Mouse (Mus musculus): Measurements from ENCODE around the gene Incenp. TPM values are rescaled to one million over a fixed set of nuclear protein-coding genes. Genes with fewer than 3 reads are reported as not detected.

Incenp gene
- polyA plus RNA-seq, 1 experiment from 2014 or later: 43.4 TPM

- Histone ChIP-seq H3K4me2 (ENCODE audit: low read depth, low read length) (no peak overlapping the region), H3K4me3 (ENCODE audit: low read depth, low read length) (no peak overlapping the region), H3K27ac (ENCODE audit: low read depth) (no peak overlapping the region), H3K27me3 (ENCODE audit: insufficient read depth, low read length) (no peaks in the 10 kb centered on the region), H3K36me3 (replicated peaks; ENCODE audit: insufficient read depth, low read length) (no peaks in the 10 kb centered on the region), H3K9ac (replicated peaks) (no peak overlapping the region), H3K4me1 (ENCODE audit: insufficient read depth) (peaks cover 13% of the 10 kb centered on the region), H3K9me3 (ENCODE audit: low read length) (no peaks in the 10 kb centered on the region)
- ATAC-seq (no peak), DNase-seq (no peak)
- WGBS (ENCODE audit: insufficient replicate concordance): 68% methylated on average over 2 of the region's 2 CpGs
- TF ChIP-seq CTCF (IDR thresholded peaks at IDR 0.05; ENCODE audit: low read depth) (no peak), EP300 (IDR thresholded peaks at IDR 0.05; ENCODE audit: low read depth) (no peak)
Measured at GRCm38 (mm10) chr19:9922228-9922627, 22.9 kb upstream of the Incenp start.

- Histone ChIP-seq H3K4me2 (ENCODE audit: low read depth, low read length) (no peak overlapping the region), H3K27ac (ENCODE audit: low read depth) (no peak overlapping the region), H3K36me3 (replicated peaks; ENCODE audit: insufficient read depth, low read length) (no peaks in the 10 kb centered on the region), H3K4me3 (ENCODE audit: low read depth, low read length) (no peak overlapping the region), H3K27me3 (ENCODE audit: insufficient read depth, low read length) (no peaks in the 10 kb centered on the region), H3K9ac (replicated peaks) (no peak overlapping the region), H3K9me3 (ENCODE audit: low read length) (no peaks in the 10 kb centered on the region), H3K4me1 (ENCODE audit: insufficient read depth) (peaks cover 13% of the 10 kb centered on the region)
- peak; percentile 68 for DNase-seq
- peak; percentile 52 for ATAC-seq
- WGBS (ENCODE audit: insufficient replicate concordance): 59% methylated on average over 13 of the region's 13 CpGs
- peak; percentile 77 for TF ChIP-seq CTCF (IDR thresholded peaks at IDR 0.05; ENCODE audit: low read depth)
- TF ChIP-seq EP300 (IDR thresholded peaks at IDR 0.05; ENCODE audit: low read depth): no peak
Measured at GRCm38 (mm10) chr19:9920835-9921784, 21.8 kb upstream of the Incenp start.

DNA sequence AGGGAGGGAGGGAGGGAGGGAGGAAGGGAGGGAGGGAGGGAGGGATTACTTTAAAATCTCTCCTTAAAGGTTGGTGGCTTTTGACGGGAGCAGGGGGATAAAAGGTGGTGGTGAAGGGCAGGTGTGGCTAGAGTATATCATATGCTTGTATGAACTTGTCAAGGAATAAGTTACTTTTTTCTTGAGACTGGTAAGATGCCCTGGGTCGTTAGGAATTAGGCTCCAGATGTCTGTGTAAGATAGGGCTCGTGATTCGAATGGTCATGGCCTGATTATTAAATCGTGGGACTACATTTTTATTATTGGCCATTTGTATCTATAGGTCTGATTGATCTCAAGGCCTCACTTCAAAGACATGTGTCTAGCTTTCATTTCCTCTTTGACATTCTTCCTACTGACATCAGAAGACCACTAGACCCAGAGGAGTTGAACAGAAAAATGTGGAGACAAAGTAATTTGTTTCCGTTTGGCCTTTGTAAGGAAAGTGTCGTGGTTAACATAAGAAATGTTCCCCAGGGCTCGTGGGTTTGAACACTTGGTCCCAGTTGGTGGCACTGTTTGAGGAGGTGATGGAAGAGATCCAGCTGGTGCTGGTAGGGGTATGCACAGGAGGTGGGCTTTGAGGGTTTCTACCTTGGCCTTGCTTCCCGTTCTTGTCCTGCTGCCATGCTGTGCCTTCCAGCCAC is 19.0 kb upstream of the Incenp start:
- no peaks in the 10 kb centered on the region for H3K4me1 ChIP-seq (ENCODE audit: insufficient read depth)
- H3K36me3 ChIP-seq (replicated peaks; ENCODE audit: insufficient read depth, low read length): no peaks in the 10 kb centered on the region
- no peak overlapping the region for H3K4me2 ChIP-seq (ENCODE audit: low read depth, low read length)
- TF ChIP-seq EP300 (IDR thresholded peaks at IDR 0.05; ENCODE audit: low read depth): no peak
- no peak for TF ChIP-seq CTCF (IDR thresholded peaks at IDR 0.05; ENCODE audit: low read depth)
- no peak for ATAC-seq
- no peak overlapping the region for H3K27ac ChIP-seq (ENCODE audit: low read depth)
- no peaks in the 10 kb centered on the region for H3K9me3 ChIP-seq (ENCODE audit: low read length)
- H3K9ac ChIP-seq (replicated peaks): no peak overlapping the region
- no peak for DNase-seq
- no peak overlapping the region for H3K4me3 ChIP-seq (ENCODE audit: low read depth, low read length)
- H3K27me3 ChIP-seq (ENCODE audit: insufficient read depth, low read length): no peaks in the 10 kb centered on the region
- 52% methylated on average over 9 of the region's 9 CpGs for WGBS (ENCODE audit: insufficient replicate concordance)

GRCm38 (mm10) chr19:9917727-9918126 is 18.4 kb upstream of the Incenp start:
- whole genome bisulfite sequencing (ENCODE audit: insufficient replicate concordance): 30% methylated on average over 4 of the region's 4 CpGs
- H3K4me2 ChIP-seq (ENCODE audit: low read depth, low read length): no peak overlapping the region
- no peaks in the 10 kb centered on the region for H3K27me3 ChIP-seq (ENCODE audit: insufficient read depth, low read length)
- DNase-seq: no peak
- H3K4me1 ChIP-seq (ENCODE audit: insufficient read depth): no peaks in the 10 kb centered on the region
- no peaks in the 10 kb centered on the region for H3K36me3 ChIP-seq (replicated peaks; ENCODE audit: insufficient read depth, low read length)
- H3K27ac ChIP-seq (ENCODE audit: low read depth): no peak overlapping the region
- no peak overlapping the region for H3K9ac ChIP-seq (replicated peaks)
- no peak for TF ChIP-seq CTCF (IDR thresholded peaks at IDR 0.05; ENCODE audit: low read depth)
- no peak for TF ChIP-seq EP300 (IDR thresholded peaks at IDR 0.05; ENCODE audit: low read depth)
- H3K4me3 ChIP-seq (ENCODE audit: low read depth, low read length): no peak overlapping the region
- no peaks in the 10 kb centered on the region for H3K9me3 ChIP-seq (ENCODE audit: low read length)
- no peak for ATAC-seq

DNA sequence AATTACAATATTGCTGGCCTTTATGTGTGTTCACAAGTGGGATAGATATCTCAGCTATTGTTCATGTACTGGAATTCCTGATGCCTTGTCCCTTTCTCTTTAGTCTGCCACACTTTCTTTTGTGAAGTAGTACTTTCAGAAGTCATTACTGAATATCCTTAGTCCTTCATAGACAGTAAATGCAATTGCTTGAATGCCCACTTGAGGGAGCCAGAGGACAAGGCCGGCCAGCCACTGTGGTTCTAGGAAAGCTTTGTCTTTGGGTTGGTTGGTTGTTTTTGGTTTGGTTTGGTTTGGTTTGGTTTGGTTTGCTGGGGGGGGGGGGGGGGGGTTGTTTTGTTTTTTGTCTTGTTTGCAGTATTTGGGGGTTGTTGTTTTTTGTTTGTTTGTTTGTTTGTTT is 16.6 kb upstream of the Incenp start:
- no peak overlapping the region for H3K27ac ChIP-seq (ENCODE audit: low read depth)
- no peaks in the 10 kb centered on the region for H3K9me3 ChIP-seq (ENCODE audit: low read length)
- peak; percentile 86 for DNase-seq
- H3K4me3 ChIP-seq (ENCODE audit: low read depth, low read length): no peak overlapping the region
- ATAC-seq: peak; percentile 45; the same call in 1 of the 2 replicates
- TF ChIP-seq EP300 (IDR thresholded peaks at IDR 0.05; ENCODE audit: low read depth) (no peak), CTCF (IDR thresholded peaks at IDR 0.05; ENCODE audit: low read depth) (peak; percentile 99)
- 0% methylated on average over 1 of the region's 1 CpGs for WGBS (ENCODE audit: insufficient replicate concordance)
- 0 out of 2 replicates have a peak, but pooled peaks cover 3% of the 10 kb centered on the region for H3K4me1 ChIP-seq (ENCODE audit: insufficient read depth)
- H3K9ac ChIP-seq (replicated peaks): no peak overlapping the region
- no peaks in the 10 kb centered on the region for H3K36me3 ChIP-seq (replicated peaks; ENCODE audit: insufficient read depth, low read length)
- no peaks in the 10 kb centered on the region for H3K27me3 ChIP-seq (ENCODE audit: insufficient read depth, low read length)
- no peak overlapping the region for H3K4me2 ChIP-seq (ENCODE audit: low read depth, low read length)

- Histone ChIP-seq H3K27me3 (ENCODE audit: insufficient read depth, low read length) (no peaks in the 10 kb centered on the region), H3K27ac (ENCODE audit: low read depth) (peak overlapping the region; percentile 40; the same call in 1 of the 2 replicates), H3K4me1 (ENCODE audit: insufficient read depth) (0 out of 2 replicates have a peak, but pooled peaks cover 3% of the 10 kb centered on the region)
Measured at GRCm38 (mm10) chr19:9914346-9914745, 15.0 kb upstream of the Incenp start.

More at GRCm38 (mm10) chr19:9914346-9914745, 15.0 kb upstream of the Incenp start:
- ATAC-seq (no peak), DNase-seq (no peak)
- Histone ChIP-seq H3K4me3 (ENCODE audit: low read depth, low read length) (no peak overlapping the region), H3K9me3 (ENCODE audit: low read length) (no peaks in the 10 kb centered on the region), H3K36me3 (replicated peaks; ENCODE audit: insufficient read depth, low read length) (no peaks in the 10 kb centered on the region), H3K9ac (replicated peaks) (no peak overlapping the region), H3K4me2 (ENCODE audit: low read depth, low read length) (no peak overlapping the region)
- TF ChIP-seq CTCF (IDR thresholded peaks at IDR 0.05; ENCODE audit: low read depth): no peak
- TF ChIP-seq EP300 (IDR thresholded peaks at IDR 0.05; ENCODE audit: low read depth): no peak
- 69% methylated on average over 3 of the region's 3 CpGs for WGBS (ENCODE audit: insufficient replicate concordance)
